Mouse (Mus musculus): ENCODE data around the gene Ap3s2.

GRCm38 (mm10) chr7:79900753-79901152 is 19.7 kb downstream of the Ap3s2 start:
- TF ChIP-seq CTCF (IDR thresholded peaks at IDR 0.05; ENCODE audit: control insufficient read depth, insufficient read depth, insufficient read length) (no peak), MYOG (IDR thresholded peaks at IDR 0.05; ENCODE audit: control insufficient read depth, extremely low read depth, insufficient read length) (no peak), MAX (IDR thresholded peaks at IDR 0.05) (no peak), CEBPB (IDR thresholded peaks at IDR 0.05; ENCODE audit: low read depth) (no peak)
